Mouse (Mus musculus): ENCODE data around the gene Med20.
"Not testable (repeated sequence)": the region's sequence is repeated elsewhere in the genome, so short reads cannot be mapped to it uniquely, and the experiment has no call there.

Gene Med20

DNA sequence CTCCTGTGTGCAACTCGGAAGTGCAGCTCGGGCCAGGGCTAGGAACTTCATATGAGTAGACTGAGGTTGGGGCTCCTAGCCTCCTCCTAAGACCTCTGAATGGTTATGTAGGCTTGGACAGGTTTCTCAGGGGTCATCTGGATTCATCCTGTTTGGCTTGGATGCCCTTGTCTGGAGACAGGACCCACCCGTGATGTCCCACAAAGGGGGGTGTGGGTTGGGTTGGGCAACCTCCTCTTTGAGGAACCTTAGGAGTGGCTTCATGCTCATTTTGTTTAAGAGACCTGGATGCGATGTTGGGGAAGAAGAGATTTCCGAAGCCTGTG, 14.6 kb upstream of the Med20 start:
- DNase-seq (ENCODE audit: low read depth) = no peak

DNA sequence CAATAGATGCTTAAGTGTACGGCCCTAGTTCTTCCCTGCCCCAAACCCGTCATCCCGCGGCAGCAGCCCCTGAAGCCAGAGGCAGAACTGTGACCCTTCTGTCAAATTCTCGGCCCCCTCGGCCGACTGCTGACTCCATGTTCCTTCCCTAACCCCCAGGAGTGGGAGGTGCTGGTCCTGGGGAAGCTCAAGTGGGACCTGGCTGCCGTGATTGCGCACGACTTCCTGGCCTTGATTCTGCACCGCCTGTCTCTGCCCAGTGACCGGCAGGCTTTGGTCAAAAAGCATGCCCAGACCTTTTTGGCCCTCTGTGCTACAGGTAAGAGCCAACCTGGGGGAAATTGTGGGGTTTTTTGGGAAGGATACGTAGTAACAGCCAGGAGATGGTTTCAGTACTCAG, 14.1 kb upstream of the Med20 start:
- DNase-seq (ENCODE audit: low read depth) = no peak

DNA sequence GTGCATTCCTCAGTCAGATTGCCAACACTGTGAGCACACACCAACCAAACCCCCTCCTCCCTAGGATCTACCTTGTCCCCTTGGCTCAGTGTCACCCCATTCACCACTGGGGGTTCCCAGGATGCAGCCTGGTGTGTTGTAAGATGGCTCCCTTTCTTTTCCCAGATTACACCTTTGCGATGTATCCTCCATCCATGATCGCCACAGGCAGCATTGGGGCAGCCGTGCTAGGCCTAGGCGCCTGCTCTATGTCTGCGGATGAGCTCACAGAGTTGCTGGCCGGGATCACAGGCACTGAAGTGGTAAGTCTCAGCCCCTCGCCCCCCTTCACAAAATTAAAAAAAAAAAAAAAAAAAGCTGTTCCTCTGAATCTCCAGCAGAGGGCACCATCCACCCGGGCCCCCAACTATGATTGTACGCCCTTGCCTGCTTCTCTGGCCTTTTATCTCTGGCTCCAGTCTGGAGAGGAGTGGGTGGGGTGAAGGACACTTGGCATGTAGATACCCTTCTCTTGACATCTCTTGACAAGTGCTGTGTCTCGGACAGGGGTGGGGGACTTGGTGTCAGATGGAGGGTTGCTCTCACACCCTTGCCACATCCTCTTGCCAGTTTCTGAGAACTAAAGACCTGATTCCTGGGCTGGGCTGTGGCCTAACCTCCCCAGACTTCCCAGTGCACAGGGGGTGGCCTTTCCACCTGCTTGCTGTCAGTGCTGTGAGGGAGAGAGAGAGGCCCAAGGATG, 13.4 kb upstream of the Med20 start:
- DNase-seq (ENCODE audit: low read depth) = no peak

DNA sequence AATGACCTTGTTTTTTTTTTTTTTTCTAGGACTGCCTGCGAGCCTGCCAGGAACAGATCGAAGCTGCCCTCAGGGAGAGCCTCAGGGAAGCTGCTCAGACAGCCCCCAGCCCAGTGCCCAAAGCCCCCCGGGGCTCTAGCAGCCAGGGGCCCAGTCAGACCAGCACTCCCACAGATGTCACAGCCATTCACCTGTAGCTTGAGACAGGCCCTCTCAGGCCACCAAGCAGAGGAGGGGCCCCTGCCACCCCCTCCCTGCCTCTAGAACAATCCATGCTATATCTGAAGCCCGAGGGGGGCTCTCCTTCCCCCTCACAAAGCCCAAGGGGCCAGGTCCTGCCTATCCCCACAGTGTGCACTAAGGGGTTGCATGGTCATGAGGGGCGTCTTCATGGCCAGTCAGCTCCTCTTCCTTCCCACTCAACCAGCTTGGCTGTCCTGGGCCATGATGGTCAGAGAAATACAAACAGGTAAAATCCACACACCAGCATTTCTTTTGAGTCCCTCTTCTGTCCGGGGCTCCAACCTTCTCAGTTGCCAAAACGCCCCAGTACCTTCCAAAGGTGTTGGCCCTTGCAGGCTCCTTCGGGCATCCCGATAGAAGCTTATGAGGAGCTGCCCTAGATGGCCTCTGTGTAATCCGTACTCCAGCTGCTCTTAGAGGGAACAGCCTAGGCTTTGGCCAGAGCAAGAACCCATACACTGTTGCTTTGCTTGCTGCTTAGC, 12.6 kb upstream of the Med20 start:
- not testable (repeated sequence) for DNase-seq (ENCODE audit: low read depth)

DNA sequence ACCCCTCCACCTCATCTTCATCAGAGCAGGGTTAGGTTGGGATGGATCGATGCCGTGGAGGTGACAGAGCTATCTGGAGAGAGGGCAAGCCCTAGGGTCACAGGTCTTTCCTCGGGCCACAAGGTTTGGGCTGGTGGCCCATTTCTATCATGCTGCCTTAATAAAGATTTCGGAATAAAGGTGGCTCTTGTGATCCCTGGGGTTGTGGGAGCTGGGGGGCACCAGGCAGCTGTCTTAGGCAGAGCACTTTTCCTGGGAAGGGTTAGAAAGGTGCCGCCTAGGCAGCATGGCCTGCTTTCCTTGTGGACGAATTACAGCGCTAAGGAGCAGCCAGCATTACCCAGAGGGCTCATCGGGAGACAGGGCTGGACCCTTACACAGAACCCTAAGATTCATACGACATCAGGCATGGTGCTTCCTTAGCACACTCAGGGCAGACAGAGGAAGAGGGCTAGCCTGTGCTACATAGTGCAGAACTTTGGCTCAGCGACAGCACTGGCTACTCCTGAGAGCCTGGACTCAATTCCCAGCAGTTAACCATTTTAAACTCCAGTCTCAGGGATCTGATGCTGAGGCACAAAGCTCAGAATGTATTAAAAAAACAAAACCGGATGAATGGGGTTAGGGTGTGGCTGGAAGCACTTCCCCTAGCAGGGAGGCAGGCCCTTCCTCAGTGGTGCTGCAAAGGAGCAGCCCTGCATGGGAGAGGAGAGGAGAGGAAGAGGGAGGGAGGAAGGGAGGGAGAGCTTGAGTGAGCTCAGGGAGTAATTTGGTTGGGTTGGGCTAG, 11.7 kb upstream of the Med20 start:
- DNase-seq (ENCODE audit: low read depth) = no peak

DNA sequence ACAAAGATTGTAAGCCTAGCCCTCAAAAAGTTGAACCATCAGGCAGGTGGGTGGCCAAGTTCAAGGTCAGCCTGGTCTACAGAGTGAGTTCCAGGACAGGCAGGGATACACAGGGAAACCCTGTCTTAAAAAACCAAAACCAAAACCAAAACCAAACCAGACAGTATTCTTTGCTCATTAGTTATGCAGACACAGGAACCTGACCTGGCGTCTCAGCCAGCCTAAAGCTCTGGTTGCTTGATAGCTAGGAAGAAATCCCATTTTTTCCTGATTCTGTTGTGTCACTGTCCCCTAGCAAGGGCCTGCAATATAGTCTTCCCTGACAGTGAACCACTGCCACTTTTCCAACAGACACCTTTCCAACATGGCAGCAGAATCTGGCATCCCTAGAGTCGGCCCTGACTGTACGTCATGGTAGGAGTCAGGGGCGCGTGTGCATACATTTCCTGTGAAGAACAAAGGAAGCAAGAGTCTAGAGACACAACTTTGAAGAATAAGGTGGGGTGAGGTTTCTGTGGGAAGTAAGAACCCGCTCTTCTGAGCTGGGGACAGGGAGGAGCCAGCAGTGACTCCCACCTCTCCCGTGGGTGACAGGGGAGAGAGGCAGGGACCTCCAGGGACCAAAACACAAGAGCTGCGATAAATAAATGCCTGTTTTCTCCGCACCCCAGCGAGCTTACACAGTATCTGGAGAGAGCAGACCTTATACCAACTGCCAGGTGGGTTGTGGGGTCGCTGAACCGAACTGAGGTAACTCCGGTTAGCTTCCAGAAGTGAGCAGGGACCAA, 10.6 kb upstream of the Med20 start:
- no peak for DNase-seq (ENCODE audit: low read depth)

DNA sequence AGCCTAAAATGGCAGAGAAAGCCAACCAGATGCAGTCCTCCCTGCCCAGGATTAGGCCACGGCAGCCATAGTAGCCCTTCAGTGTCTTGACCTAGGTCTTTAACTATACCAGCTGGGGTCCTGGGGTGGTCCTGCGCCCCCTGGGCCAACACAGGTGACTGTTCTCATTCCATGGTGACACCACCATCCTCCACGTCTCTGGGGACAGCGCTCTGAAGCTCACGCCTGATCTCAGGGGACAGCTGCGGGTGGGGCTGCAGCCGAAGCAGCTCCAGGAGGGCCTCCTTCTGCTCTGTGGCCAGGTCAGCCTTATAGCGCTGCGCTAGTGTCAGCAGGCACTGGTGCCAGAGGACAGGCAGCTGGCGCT, 10.0 kb upstream of the Med20 start:
- DNase-seq (ENCODE audit: low read depth) = no peak

DNA sequence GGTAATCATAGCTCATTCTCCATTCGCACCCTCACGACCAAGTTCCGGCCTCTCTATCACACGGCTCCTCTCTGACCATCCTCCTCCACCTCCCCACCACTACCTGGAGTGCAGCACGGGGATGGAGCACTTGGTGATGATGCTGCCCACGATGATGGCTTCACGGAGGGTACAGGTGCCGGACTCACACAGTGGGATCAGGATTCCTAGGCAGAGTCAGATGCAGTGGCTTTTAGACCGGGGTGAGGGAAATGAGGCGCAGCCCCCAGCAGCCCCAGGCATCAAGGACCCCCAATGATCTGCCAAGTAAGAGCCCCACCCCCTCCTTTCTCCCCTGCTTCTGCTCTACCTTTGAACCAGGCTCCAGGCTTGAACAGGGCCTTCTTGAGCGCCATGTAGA, 9.1 kb upstream of the Med20 start:
- DNase-seq (ENCODE audit: low read depth) = no peak

GRCm38 (mm10) chr17:47606220-47606619, 5.2 kb upstream of the Med20 start:
- DNase-seq (ENCODE audit: low read depth) = no peak

GRCm38 (mm10) chr17:47609182-47609581, 2.2 kb upstream of the Med20 start:
- no peak for DNase-seq (ENCODE audit: low read depth)

DNA sequence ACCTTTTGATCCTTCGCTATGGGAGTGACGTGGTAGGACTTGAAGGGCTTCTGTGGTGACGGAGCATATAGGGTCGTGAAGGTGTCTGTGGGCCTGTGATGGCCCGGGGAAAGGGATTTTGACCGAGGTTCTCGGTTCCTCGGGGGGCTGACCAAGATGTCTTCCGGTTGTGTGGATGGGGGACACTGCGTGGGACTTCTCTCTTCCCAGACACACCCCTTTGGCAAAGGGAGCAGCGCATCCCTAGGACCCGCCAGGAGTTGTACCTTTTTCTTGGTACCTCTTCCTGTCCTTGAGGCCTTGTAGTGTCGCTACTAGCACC, 240 bp downstream of the Med20 start:
- no peak for DNase-seq (ENCODE audit: low read depth)

- DNase-seq (ENCODE audit: low read depth) = no peak
Measured at GRCm38 (mm10) chr17:47614018-47614417, 2.6 kb downstream of the Med20 start.

DNA sequence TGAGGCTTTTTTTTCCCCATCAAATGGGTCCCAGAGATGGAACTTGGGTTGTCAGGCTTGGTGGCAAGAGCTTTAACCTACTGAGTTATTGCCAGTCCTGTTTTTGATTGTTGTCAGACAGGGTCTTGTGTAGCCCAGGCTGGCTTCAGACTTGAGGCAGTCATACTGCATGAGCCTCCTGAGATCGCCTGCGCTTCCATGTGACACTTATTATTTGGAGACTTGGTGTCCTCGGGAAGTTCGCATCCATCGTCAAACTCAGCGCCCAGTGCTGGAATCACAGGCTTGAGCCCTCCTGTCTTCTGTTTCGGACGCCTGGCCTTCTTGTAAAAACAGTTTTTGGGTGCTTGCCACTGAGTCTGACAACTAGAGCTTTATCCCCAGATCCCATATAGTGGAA, 4.7 kb downstream of the Med20 start:
- DNase-seq (ENCODE audit: low read depth) = no peak

- no peak for DNase-seq (ENCODE audit: low read depth)
Measured at GRCm38 (mm10) chr17:47616652-47617051, 5.3 kb downstream of the Med20 start.

DNA sequence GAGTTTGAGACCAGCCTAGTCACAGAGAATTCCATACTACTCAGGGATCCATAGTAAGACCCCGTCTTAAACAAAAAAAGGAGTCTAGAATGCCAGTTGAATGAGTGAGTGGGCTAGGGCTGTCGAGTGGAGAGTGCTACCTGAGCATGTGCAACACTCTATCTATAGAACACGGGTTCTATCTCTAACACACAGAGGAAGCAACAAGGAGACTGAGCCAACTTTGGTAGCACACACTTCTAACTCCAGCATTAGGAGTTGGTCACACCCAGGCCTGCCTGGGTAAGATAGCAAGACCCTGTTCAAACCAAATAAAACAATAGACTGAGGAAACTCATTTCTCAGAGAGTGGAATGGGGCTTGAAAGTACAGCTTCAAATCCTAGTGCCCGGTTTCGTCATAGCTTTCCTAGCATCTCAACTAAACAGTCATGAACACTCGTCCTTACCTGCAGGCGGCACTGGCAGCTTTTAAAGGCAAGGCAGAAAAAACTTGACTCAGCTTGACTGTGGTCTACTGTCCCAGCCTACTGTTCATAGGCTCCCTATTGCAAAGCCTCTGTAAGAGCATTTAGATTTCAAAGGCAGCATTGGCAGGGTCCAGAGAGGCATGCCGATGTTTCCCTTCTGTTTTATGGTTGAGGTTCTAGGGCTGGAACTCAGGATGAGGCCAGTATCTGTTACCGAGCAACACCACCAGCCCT, 6.4 kb downstream of the Med20 start:
- DNase-seq (ENCODE audit: low read depth) = no peak

- no peak for DNase-seq (ENCODE audit: low read depth)
Measured at GRCm38 (mm10) chr17:47618556-47619311, 7.4 kb downstream of the Med20 start.

GRCm38 (mm10) chr17:47622912-47623554, 11.7 kb downstream of the Med20 start:
- no peak for DNase-seq (ENCODE audit: low read depth)

- not testable (repeated sequence) for DNase-seq (ENCODE audit: low read depth)
Measured at GRCm38 (mm10) chr17:47624572-47624971, 13.2 kb downstream of the Med20 start.

GRCm38 (mm10) chr17:47625088-47625487, 13.7 kb downstream of the Med20 start:
- DNase-seq (ENCODE audit: low read depth) = no peak

- DNase-seq (ENCODE audit: low read depth) = no peak
Measured at GRCm38 (mm10) chr17:47626031-47626430, 14.6 kb downstream of the Med20 start.

DNA sequence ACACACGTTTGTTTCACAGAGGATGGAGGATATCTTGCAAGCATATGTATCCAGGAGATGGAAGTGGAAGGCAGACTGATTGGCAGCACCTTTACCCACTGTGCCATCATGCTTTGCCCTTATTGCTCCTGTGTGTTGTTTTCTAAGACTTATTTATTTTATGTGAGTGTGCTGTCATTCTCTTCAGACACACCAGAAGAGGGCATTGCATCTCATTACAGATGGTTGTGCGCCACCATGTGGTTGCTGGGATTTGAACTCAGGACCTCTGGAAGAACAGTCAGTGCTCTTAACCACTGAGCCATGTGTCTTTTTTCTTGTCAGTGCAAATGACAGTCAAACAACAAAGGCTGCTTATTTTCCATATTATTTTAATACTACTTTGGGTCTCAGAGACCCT, 16.4 kb downstream of the Med20 start:
- DNase-seq (ENCODE audit: low read depth) = no peak

Data from fibroblast of lung, adult 2 months (primary cell).